Mouse (Mus musculus): ENCODE data around the gene Nox3. TPM values are rescaled to one million over a fixed set of nuclear protein-coding genes. Genes with fewer than 3 reads are reported as not detected.

Nox3 gene
- polyA plus RNA-seq, 2 experiments = not detected

DNA sequence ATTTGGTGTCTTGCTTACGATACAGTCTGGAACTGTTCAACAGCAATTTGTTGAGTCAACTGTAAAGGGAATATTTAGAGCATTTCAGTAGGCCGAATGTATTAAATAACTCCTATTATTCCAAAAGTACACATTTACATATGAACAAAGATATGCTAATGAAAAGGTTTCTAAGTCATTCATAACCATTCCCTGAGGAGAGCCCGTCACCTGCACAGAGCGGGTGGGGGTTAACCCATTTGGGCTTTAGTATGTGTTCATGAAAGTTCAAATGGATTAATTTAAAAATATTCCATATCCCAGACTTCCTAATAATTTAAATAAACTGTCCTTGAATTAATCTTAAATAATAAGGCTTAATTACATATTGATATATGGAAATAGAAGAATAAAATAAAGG lies 28.8 kb downstream of the Nox3 start:
- Histone ChIP-seq H3K4me1 (replicated peaks; ENCODE audit: control insufficient read depth in 2 of 2, insufficient read depth in 2 of 2, low read length in 1 of 2) (no peaks in the 10 kb centered on the region), H3K4me3 (ENCODE audit: insufficient read depth in 1 of 2, low read depth in 2 of 2, low read length in 2 of 2) (no peak overlapping the region), H3K9me3 (ENCODE audit: control insufficient read depth, low read length) (no peaks in the 10 kb centered on the region), H3K27ac (no peak overlapping the region), H3K27me3 (ENCODE audit: control insufficient read depth, insufficient read depth, low read length) (no peaks in the 10 kb centered on the region), H3K9ac (replicated peaks) (no peak overlapping the region), H3K36me3 (replicated peaks; ENCODE audit: control insufficient read depth, insufficient read depth, low read depth) (no peaks in the 10 kb centered on the region), H3K4me2 (ENCODE audit: low read depth) (no peak overlapping the region)
- DNase-seq (ENCODE audit: low read depth in 3 of 3, low spot score in 3 of 3) = no peak
- 65% methylated on average over 4 of the region's 4 CpGs for WGBS (ENCODE audit: insufficient replicate concordance)
- ATAC-seq (ENCODE audit: insufficient read depth) = no peak
- TF ChIP-seq CTCF (IDR thresholded peaks at IDR 0.05; ENCODE audit: low read depth) (no peak), EP300 (IDR thresholded peaks at IDR 0.05; ENCODE audit: low read depth) (no peak)

DNA sequence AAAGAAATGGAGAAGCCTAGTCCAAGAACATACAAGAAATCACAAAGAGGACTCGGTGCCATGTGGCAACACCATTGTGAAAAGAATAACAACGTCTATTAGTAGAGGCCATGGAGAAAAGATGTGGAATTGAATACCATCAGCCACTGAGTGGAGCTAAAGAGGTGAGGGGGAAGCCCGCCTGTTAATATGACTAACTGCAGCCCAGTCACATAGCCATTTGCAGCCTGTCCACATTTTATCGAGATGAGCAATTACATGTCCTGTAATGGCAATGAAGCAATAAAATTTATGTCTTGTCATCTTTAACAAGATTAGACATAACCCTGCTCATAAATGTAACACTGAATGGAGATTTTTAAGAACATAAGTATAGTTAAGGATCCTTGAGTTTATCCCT lies 30.7 kb downstream of the Nox3 start:
- H3K4me3 ChIP-seq (ENCODE audit: insufficient read depth in 1 of 2, low read depth in 2 of 2, low read length in 2 of 2) = no peak overlapping the region
- no peaks in the 10 kb centered on the region for H3K4me1 ChIP-seq (replicated peaks; ENCODE audit: control insufficient read depth in 2 of 2, insufficient read depth in 2 of 2, low read length in 1 of 2)
- ATAC-seq (ENCODE audit: insufficient read depth) = no peak
- TF ChIP-seq EP300 (IDR thresholded peaks at IDR 0.05; ENCODE audit: low read depth) (no peak), CTCF (IDR thresholded peaks at IDR 0.05; ENCODE audit: low read depth) (no peak)
- H3K9ac ChIP-seq (replicated peaks) = no peak overlapping the region
- no peaks in the 10 kb centered on the region for H3K36me3 ChIP-seq (replicated peaks; ENCODE audit: control insufficient read depth, insufficient read depth, low read depth)
- no peak overlapping the region for H3K27ac ChIP-seq
- H3K27me3 ChIP-seq (ENCODE audit: control insufficient read depth, insufficient read depth, low read length) = no peaks in the 10 kb centered on the region
- no peak for DNase-seq (ENCODE audit: low read depth in 3 of 3, low spot score in 3 of 3)
- no peaks in the 10 kb centered on the region for H3K9me3 ChIP-seq (ENCODE audit: control insufficient read depth, low read length)
- no peak overlapping the region for H3K4me2 ChIP-seq (ENCODE audit: low read depth)
- WGBS (ENCODE audit: insufficient replicate concordance) = 53% methylated on average over 4 of the region's 4 CpGs

GRCm38 (mm10) chr17:3659497-3659896 lies 36.6 kb downstream of the Nox3 start:
- H3K27me3 ChIP-seq (ENCODE audit: control insufficient read depth, insufficient read depth, low read length) = no peaks in the 10 kb centered on the region
- ATAC-seq (ENCODE audit: insufficient read depth) (no peak), DNase-seq (ENCODE audit: low read depth in 3 of 3, low spot score in 3 of 3) (no peak)
- TF ChIP-seq EP300 (IDR thresholded peaks at IDR 0.05; ENCODE audit: low read depth) (no peak), CTCF (IDR thresholded peaks at IDR 0.05; ENCODE audit: low read depth) (no peak)
- no peak overlapping the region for H3K4me2 ChIP-seq (ENCODE audit: low read depth)
- no peak overlapping the region for H3K4me3 ChIP-seq (ENCODE audit: insufficient read depth in 1 of 2, low read depth in 2 of 2, low read length in 2 of 2)
- H3K9me3 ChIP-seq (ENCODE audit: control insufficient read depth, low read length) = no peaks in the 10 kb centered on the region
- H3K4me1 ChIP-seq (replicated peaks; ENCODE audit: control insufficient read depth in 2 of 2, insufficient read depth in 2 of 2, low read length in 1 of 2) = no peaks in the 10 kb centered on the region
- 54% methylated on average over 5 of the region's 5 CpGs for WGBS (ENCODE audit: insufficient replicate concordance)
- no peak overlapping the region for H3K9ac ChIP-seq (replicated peaks)
- H3K36me3 ChIP-seq (replicated peaks; ENCODE audit: control insufficient read depth, insufficient read depth, low read depth) = no peaks in the 10 kb centered on the region
- H3K27ac ChIP-seq = no peak overlapping the region

DNA sequence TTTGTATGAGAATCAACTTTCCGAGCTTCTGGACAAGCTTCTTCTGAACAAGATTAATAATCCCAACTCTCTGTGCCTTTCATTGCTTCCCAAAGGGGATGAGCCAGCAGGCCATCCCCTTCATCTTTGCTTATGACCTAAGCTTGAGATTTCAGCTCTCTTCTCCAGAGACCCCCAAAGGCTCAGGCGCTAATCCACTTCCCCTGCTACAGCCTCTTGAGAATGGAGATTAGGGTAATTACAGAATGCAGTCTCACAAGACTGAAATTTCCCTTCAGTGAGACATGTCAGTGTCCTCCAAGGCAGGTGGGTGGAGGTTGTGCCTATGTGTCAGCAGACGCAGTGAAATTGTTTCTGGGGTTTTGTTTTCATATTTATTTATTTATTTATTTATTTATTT lies 45.7 kb downstream of the Nox3 start:
- TF ChIP-seq CTCF (IDR thresholded peaks at IDR 0.05; ENCODE audit: low read depth) = no peak
- TF ChIP-seq EP300 (IDR thresholded peaks at IDR 0.05; ENCODE audit: low read depth) = no peak
- H3K27ac ChIP-seq = no peak overlapping the region
- H3K4me3 ChIP-seq (ENCODE audit: insufficient read depth in 1 of 2, low read depth in 2 of 2, low read length in 2 of 2) = no peak overlapping the region
- WGBS (ENCODE audit: insufficient replicate concordance) = 39% methylated on average over 3 of the region's 3 CpGs
- H3K27me3 ChIP-seq (ENCODE audit: control insufficient read depth, insufficient read depth, low read length) = no peaks in the 10 kb centered on the region
- no peaks in the 10 kb centered on the region for H3K4me1 ChIP-seq (replicated peaks; ENCODE audit: control insufficient read depth in 2 of 2, insufficient read depth in 2 of 2, low read length in 1 of 2)
- no peak overlapping the region for H3K4me2 ChIP-seq (ENCODE audit: low read depth)
- H3K36me3 ChIP-seq (replicated peaks; ENCODE audit: control insufficient read depth, insufficient read depth, low read depth) = no peaks in the 10 kb centered on the region
- ATAC-seq (ENCODE audit: insufficient read depth) = no peak
- DNase-seq (ENCODE audit: low read depth in 3 of 3, low spot score in 3 of 3) = no peak
- H3K9ac ChIP-seq (replicated peaks) = no peak overlapping the region
- no peaks in the 10 kb centered on the region for H3K9me3 ChIP-seq (ENCODE audit: control insufficient read depth, low read length)

DNA sequence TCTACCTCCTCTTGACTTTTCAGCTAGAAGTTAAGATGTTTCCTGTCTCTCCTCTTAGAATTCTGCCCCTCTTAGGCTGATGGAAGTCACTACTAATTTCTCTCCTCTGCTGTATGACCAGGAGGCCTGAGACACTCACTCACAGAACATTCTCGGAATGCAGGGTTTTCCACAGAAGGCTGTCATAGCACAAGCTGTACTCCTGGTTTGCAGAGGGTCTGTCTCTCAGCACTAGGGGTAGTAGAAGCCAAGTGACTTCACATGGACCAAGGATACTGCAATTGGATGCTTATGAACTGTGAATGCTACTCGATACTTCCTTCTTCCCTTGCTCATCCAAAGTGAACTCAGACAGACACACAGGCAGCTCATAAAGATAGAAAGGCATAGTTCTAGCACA lies 52.5 kb downstream of the Nox3 start:
- H3K27me3 ChIP-seq (ENCODE audit: control insufficient read depth, insufficient read depth, low read length) = no peaks in the 10 kb centered on the region
- no peaks in the 10 kb centered on the region for H3K4me1 ChIP-seq (replicated peaks; ENCODE audit: control insufficient read depth in 2 of 2, insufficient read depth in 2 of 2, low read length in 1 of 2)
- no peak for ATAC-seq (ENCODE audit: insufficient read depth)
- no peak overlapping the region for H3K9ac ChIP-seq (replicated peaks)
- TF ChIP-seq CTCF (IDR thresholded peaks at IDR 0.05; ENCODE audit: low read depth) (no peak), EP300 (IDR thresholded peaks at IDR 0.05; ENCODE audit: low read depth) (no peak)
- H3K4me3 ChIP-seq (ENCODE audit: insufficient read depth in 1 of 2, low read depth in 2 of 2, low read length in 2 of 2) = no peak overlapping the region
- 55% methylated on average over 2 of the region's 2 CpGs for whole genome bisulfite sequencing (ENCODE audit: insufficient replicate concordance)
- no peak overlapping the region for H3K27ac ChIP-seq
- H3K9me3 ChIP-seq (ENCODE audit: control insufficient read depth, low read length) = no peaks in the 10 kb centered on the region
- H3K36me3 ChIP-seq (replicated peaks; ENCODE audit: control insufficient read depth, insufficient read depth, low read depth) = no peaks in the 10 kb centered on the region
- DNase-seq (ENCODE audit: low read depth in 3 of 3, low spot score in 3 of 3) = no peak
- no peak overlapping the region for H3K4me2 ChIP-seq (ENCODE audit: low read depth)

Data from liver, embryonic 14.5 days (tissue).